ENCODE assay signal across 13 mouse cellular contexts in the genomic region with DNA sequence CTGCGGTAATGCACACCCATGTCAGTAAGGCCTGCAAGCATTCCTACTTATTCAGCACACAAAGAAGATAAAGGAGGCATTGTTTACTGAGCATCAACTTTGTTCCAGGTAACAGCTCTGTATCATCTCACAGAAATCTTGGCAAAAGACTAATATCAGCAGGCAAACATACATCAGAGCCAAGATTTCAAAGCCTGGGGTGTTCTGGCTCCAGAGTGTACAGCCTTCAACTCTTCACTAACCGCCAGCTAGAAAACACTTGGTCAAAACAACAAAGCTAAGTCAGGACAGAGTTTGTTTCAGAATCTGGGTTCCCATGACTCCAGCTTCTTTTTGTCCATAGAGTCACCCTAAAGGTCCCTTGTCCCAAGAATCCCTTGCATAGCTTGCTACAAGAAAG.
A peak's percentile ranks its signal among the peaks of the same experiment; 100 is the strongest.
DNase-seq lines count a peak whose midpoint lies in the region; ATAC-seq and TF ChIP-seq lines count a peak whose summit lies in the region.
"Had no signal": no experiment of that assay in that cellular context is flagged by ENCODE, and none has a peak within 500 bp of the region (broad histone marks: within the 10 kb centered on the region; RNA-seq: fewer than 3 reads in every experiment).

No protein-coding gene starts in this region.

- peaks cover 14% of the 10 kb centered on the region for H3K9me3 ChIP-seq in ES-Bruce4 (replicated peaks; ENCODE audit: control insufficient read depth, insufficient read depth, low read length, poor library complexity, severe bottlenecking)
- no peaks in the 10 kb centered on the region for H3K9me3 ChIP-seq in forebrain, postnatal 0 days (ENCODE audit: low read length)
- H3K9me3 ChIP-seq in intestine, embryonic 16.5 days (ENCODE audit: control insufficient read depth, low read length): no peaks in the 10 kb centered on the region
- H3K9me3 ChIP-seq in lung, postnatal 0 days (ENCODE audit: low read length): no peaks in the 10 kb centered on the region
- H3K9me3 ChIP-seq: embryonic facial prominence, embryonic 15.5 days had no signal

- H3K4me3 ChIP-seq in ES-Bruce4 (ENCODE audit: low read depth, low read length): no peak overlapping the region
- H3K4me3 ChIP-seq in forebrain, postnatal 0 days (ENCODE audit: low read depth, low read length): no peak overlapping the region
- H3K4me3 ChIP-seq in intestine, embryonic 16.5 days (ENCODE audit: low read length): no peak overlapping the region
- H3K4me3 ChIP-seq in lung, postnatal 0 days (ENCODE audit: low read depth, low read length): no peak overlapping the region
- H3K4me3 ChIP-seq: embryonic facial prominence, embryonic 15.5 days; layer of hippocampus, adult 2 months had no signal

- no peak for TF ChIP-seq EP300 in ES-Bruce4 (IDR thresholded peaks at IDR 0.05; ENCODE audit: insufficient read depth, low read depth, low read length)
- no peak for TF ChIP-seq EP300 in lung, postnatal 0 days (IDR thresholded peaks at IDR 0.05)

- DNase-seq in Muller cell, postnatal 12 days (ENCODE audit: inconsistent ontology term): peak; percentile 75
- peak; percentile 21 to 68 for DNase-seq in cerebellum, postnatal 14 days
- DNase-seq in forebrain, postnatal 0 days: peak; percentile 24
- DNase-seq in lung, postnatal 0 days (ENCODE audit: low spot score): no peak
- no peak for DNase-seq in layer of hippocampus, postnatal 10 days (ENCODE audit: low spot score in 2 of 2)
- DNase-seq: heart, adult 18-20 months; kidney, adult 8-10 months; lung, postnatal 4 days had no signal

- 32% methylated on average over 2 of the region's 2 CpGs for WGBS in forebrain, postnatal 0 days
- 81% methylated on average over 2 of the region's 2 CpGs for WGBS in intestine, embryonic 16.5 days
- 75% methylated on average over 2 of the region's 2 CpGs for WGBS in lung, postnatal 0 days

- no peak overlapping the region for H3K4me2 ChIP-seq in forebrain, postnatal 0 days (ENCODE audit: low read depth)
- H3K4me2 ChIP-seq in intestine, embryonic 16.5 days (ENCODE audit: low read depth, low read length): no peak overlapping the region
- H3K4me2 ChIP-seq in lung, postnatal 0 days (replicated peaks; ENCODE audit: low read depth, low read length): no peak overlapping the region
- H3K4me2 ChIP-seq: embryonic facial prominence, embryonic 15.5 days had no signal

- peak overlapping the region; percentile 79 for H3K27ac ChIP-seq in ES-Bruce4 (ENCODE audit: insufficient read depth, low read length)
- H3K27ac ChIP-seq in forebrain, postnatal 0 days (ENCODE audit: low read depth, low read length): no peak overlapping the region
- no peak overlapping the region for H3K27ac ChIP-seq in intestine, embryonic 16.5 days (ENCODE audit: low read length)
- H3K27ac ChIP-seq in lung, postnatal 0 days (ENCODE audit: low read length): no peak overlapping the region
- H3K27ac ChIP-seq: embryonic facial prominence, embryonic 15.5 days; liver, embryonic 14.5 days had no signal

- H3K27me3 ChIP-seq in ES-Bruce4 (ENCODE audit: control insufficient read depth, insufficient read depth, low read length, poor library complexity, severe bottlenecking): no peaks in the 10 kb centered on the region
- no peaks in the 10 kb centered on the region for H3K27me3 ChIP-seq in forebrain, postnatal 0 days (ENCODE audit: insufficient read depth, low read length)
- no peaks in the 10 kb centered on the region for H3K27me3 ChIP-seq in intestine, embryonic 16.5 days (replicated peaks; ENCODE audit: control insufficient read depth, insufficient read depth, low read length)
- H3K27me3 ChIP-seq in lung, postnatal 0 days (replicated peaks; ENCODE audit: insufficient read depth, low read length): no peaks in the 10 kb centered on the region
- H3K27me3 ChIP-seq: embryonic facial prominence, embryonic 15.5 days had no signal

- peaks cover 1% of the 10 kb centered on the region for H3K4me1 ChIP-seq in ES-Bruce4 (ENCODE audit: control insufficient read depth, insufficient read depth, low read length)
- H3K4me1 ChIP-seq in forebrain, postnatal 0 days (ENCODE audit: insufficient read depth): no peaks in the 10 kb centered on the region
- H3K4me1 ChIP-seq in intestine, embryonic 16.5 days (ENCODE audit: control insufficient read depth, insufficient read depth, low read length): no peaks in the 10 kb centered on the region
- 0 out of 2 replicates have a peak, but pooled peaks cover 3% of the 10 kb centered on the region for H3K4me1 ChIP-seq in lung, postnatal 0 days (ENCODE audit: insufficient read depth, low read depth, low read length)

- peak; percentile 47 for ATAC-seq in forebrain, postnatal 0 days
- ATAC-seq in intestine, embryonic 16.5 days: no peak
- no peak for ATAC-seq in lung, postnatal 0 days

- H3K36me3 ChIP-seq in ES-Bruce4 (ENCODE audit: control insufficient read depth, insufficient read depth, low read length, poor library complexity, severe bottlenecking): no peaks in the 10 kb centered on the region
- H3K36me3 ChIP-seq in forebrain, postnatal 0 days (ENCODE audit: insufficient read depth): no peaks in the 10 kb centered on the region
- H3K36me3 ChIP-seq in intestine, embryonic 16.5 days (ENCODE audit: control insufficient read depth, insufficient read depth, low read length): no peaks in the 10 kb centered on the region
- no peaks in the 10 kb centered on the region for H3K36me3 ChIP-seq in lung, postnatal 0 days (ENCODE audit: insufficient read depth, low read length)
- H3K36me3 ChIP-seq: embryonic facial prominence, embryonic 15.5 days had no signal

- H3K9ac ChIP-seq in ES-Bruce4 (ENCODE audit: low read depth, poor library complexity, severe bottlenecking): no peak overlapping the region
- H3K9ac ChIP-seq in forebrain, postnatal 0 days: no peak overlapping the region
- H3K9ac ChIP-seq in intestine, embryonic 16.5 days (ENCODE audit: low read depth, low read length): no peak overlapping the region
- no peak overlapping the region for H3K9ac ChIP-seq in lung, postnatal 0 days (replicated peaks; ENCODE audit: low read depth)
- H3K9ac ChIP-seq: embryonic facial prominence, embryonic 15.5 days; liver, embryonic 14.5 days had no signal

- TF ChIP-seq POLR2A in ES-Bruce4 (IDR thresholded peaks at IDR 0.05; ENCODE audit: insufficient read depth, low read length): no peak

- TF ChIP-seq CTCF in ES-Bruce4 (IDR thresholded peaks at IDR 0.05; ENCODE audit: low read depth, low read length): no peak
- TF ChIP-seq CTCF in forebrain, postnatal 0 days (IDR thresholded peaks at IDR 0.05; ENCODE audit: low read depth): no peak
- TF ChIP-seq CTCF in lung, postnatal 0 days (IDR thresholded peaks at IDR 0.05): no peak

Comparison
In these comparisons a context has a peak if more than half of its experiments do, and no peak if none do; other contexts are left out.
1. DNase-seq: peak in Muller cell, postnatal 12 days (single experiment), cerebellum, postnatal 14 days (2 of 2) and forebrain, postnatal 0 days (single experiment); none in lung, postnatal 0 days (single experiment) and layer of hippocampus, postnatal 10 days (0 of 2).